Mouse (Mus musculus) hindbrain, embryonic 16.5 days (tissue): ENCODE results near the gene Hinfp. TPM values are rescaled to one million over a fixed set of nuclear protein-coding genes. Genes with fewer than 3 reads are reported as not detected.

Experiments
- microRNA-seq: library from miRNA; unstranded; fragments of <30 nt; microRNA quantifications from one replicate; pipeline ENCODE4, GENCODE M21; 2017
- polyA plus RNA-seq: library from polyadenylated mRNA; unstranded; fragments of >200 nt; fragmentation: Nextera tagmentation; extraction: Ambion mirVana; gene quantifications from 2 replicates; pipeline ENCODE4 v1.2.1, GENCODE M21; 2015

Gene Hinfp
- polyA plus RNA-seq, 1 experiment from 2014 or later = 22.3 TPM

Small RNA genes lying within 50 kb of the gene (microRNA-seq; reads per million reads assigned to microRNA genes)
- not detected for gene Gm44335

Other genes starting within 250 kb of the Hinfp start
- 12.8 and 18.6 TPM in 2 replicates for gene Usp2, start 238.7 kb downstream of the Hinfp start, polyA plus RNA-seq
- gene Mfrp, start 203.9 kb downstream of the Hinfp start, polyA plus RNA-seq = 0.20 and 0.31 TPM in 2 replicates
- 8.5 and 9.5 TPM in 2 replicates for gene C1qtnf5, start 198.4 kb downstream of the Hinfp start, polyA plus RNA-seq
- 0.14 and 0.24 TPM in 2 replicates for gene Gm49380, start 192.2 kb downstream of the Hinfp start, polyA plus RNA-seq
- 33.0 and 37.8 TPM in 2 replicates for gene Rnf26, start 192.2 kb downstream of the Hinfp start, polyA plus RNA-seq
- gene Mcam, start 171.2 kb downstream of the Hinfp start, polyA plus RNA-seq = 12.3 and 15.3 TPM in 2 replicates
- gene Cbl, start 71.6 kb downstream of the Hinfp start, polyA plus RNA-seq = 17.4 and 20.3 TPM in 2 replicates
- not detected in 2 replicates for gene Ccdc153, start 65.0 kb downstream of the Hinfp start, polyA plus RNA-seq
- gene Pdzd3, start 54.2 kb downstream of the Hinfp start, polyA plus RNA-seq = 0.38 and 0.40 TPM in 2 replicates
- 4.7 and 5.4 TPM in 2 replicates for gene Nlrx1, start 37.1 kb downstream of the Hinfp start, polyA plus RNA-seq
- gene Abcg4, start 17.1 kb downstream of the Hinfp start, polyA plus RNA-seq = 33.7 and 36.2 TPM in 2 replicates
- gene C2cd2l, start 14.6 kb upstream of the Hinfp start, polyA plus RNA-seq = 23.1 and 27.1 TPM in 2 replicates
- 32.5 and 42.6 TPM in 2 replicates for gene Dpagt1, start 20.3 kb upstream of the Hinfp start, polyA plus RNA-seq
- 106 and 143 TPM in 2 replicates for gene H2afx, start 29.0 kb upstream of the Hinfp start, polyA plus RNA-seq
- gene Hmbs, start 38.6 kb upstream of the Hinfp start, polyA plus RNA-seq = 64.0 and 67.4 TPM in 2 replicates
- 43.5 and 46.4 TPM in 2 replicates for gene Vps11, start 56.0 kb upstream of the Hinfp start, polyA plus RNA-seq
- gene Hyou1, start 73.8 kb upstream of the Hinfp start, polyA plus RNA-seq = 25.3 and 29.0 TPM in 2 replicates
- 56.8 and 60.2 TPM in 2 replicates for gene Slc37a4, start 91.2 kb upstream of the Hinfp start, polyA plus RNA-seq
- 742 and 834 TPM in 2 replicates for gene Rps25, start 101.5 kb upstream of the Hinfp start, polyA plus RNA-seq
- gene Trappc4, start 101.9 kb upstream of the Hinfp start, polyA plus RNA-seq = 293 and 308 TPM in 2 replicates
- 32.3 and 32.4 TPM in 2 replicates for gene Ccdc84, start 112.9 kb upstream of the Hinfp start, polyA plus RNA-seq
- not detected in 2 replicates for gene Foxr1, start 135.5 kb upstream of the Hinfp start, polyA plus RNA-seq
- not detected in 2 replicates for gene Upk2, start 149.3 kb upstream of the Hinfp start, polyA plus RNA-seq
- gene Bcl9l, start 177.2 kb upstream of the Hinfp start, polyA plus RNA-seq = 9.7 and 11.1 TPM in 2 replicates